Mouse (Mus musculus): ENCODE data around the gene Hist1h2bc. TPM values are rescaled to one million over a fixed set of nuclear protein-coding genes. Genes with fewer than 3 reads are reported as not detected.
"Not testable (repeated sequence)": the region's sequence is repeated elsewhere in the genome, so short reads cannot be mapped to it uniquely, and the experiment has no call there.

The Hist1h2bc gene
- 21.0 and 26.1 TPM in 2 replicates for polyA plus RNA-seq (2014; fragmentation: Nextera tagmentation; extraction: Ambion mirVana)

- no peaks in the 10 kb centered on the region for H3K36me3 ChIP-seq (ENCODE audit: control insufficient read depth, insufficient read depth, low read length)
- DNase-seq (ENCODE audit: low spot score) (peak; percentile 89), ATAC-seq (ENCODE audit: low FRiP score) (peak; percentile 99)
- WGBS, result 0% methylated on average over 29 of the region's 32 CpGs
- peak within 1 kb of the TSS; percentile 95 for H3K27ac ChIP-seq (ENCODE audit: low read depth, low read length)
- H3K4me2 ChIP-seq (replicated peaks; ENCODE audit: low read depth, low read length), result peak within 1 kb of the TSS; percentile 76
- peaks cover 2% of the 10 kb centered on the region; the same call in 1 of the 2 replicates for H3K4me1 ChIP-seq (replicated peaks; ENCODE audit: control insufficient read depth, insufficient read depth, low read length)
- peak within 1 kb of the TSS; percentile 43 for H3K4me3 ChIP-seq (ENCODE audit: low read depth, low read length)
- no peaks in the 10 kb centered on the region for H3K27me3 ChIP-seq (ENCODE audit: control insufficient read depth, insufficient read depth, low read length)
- peak within 1 kb of the TSS; percentile 66 for H3K9ac ChIP-seq (ENCODE audit: low read depth, low read length)
- H3K9me3 ChIP-seq (ENCODE audit: control insufficient read depth, low read length), result no peaks in the 10 kb centered on the region
Observed at GRCm38 (mm10) chr13:23683755-23684281, at the start of gene Hist1h2bc, which contains the start of gene Hist1h2ac. TSS of gene Hist1h2bc (plus strand) at chr13:23684199. TSS of gene Hist1h2ac (minus strand) at chr13:23683948.

- ATAC-seq (ENCODE audit: low FRiP score) (no peak), DNase-seq (ENCODE audit: low spot score) (no peak)
- Histone ChIP-seq H3K4me1 (replicated peaks; ENCODE audit: control insufficient read depth, insufficient read depth, low read length) (no peaks in the 10 kb centered on the region), H3K4me3 (ENCODE audit: low read depth, low read length) (no peak overlapping the region), H3K9me3 (ENCODE audit: control insufficient read depth, low read length) (no peaks in the 10 kb centered on the region), H3K27me3 (ENCODE audit: control insufficient read depth, insufficient read depth, low read length) (no peaks in the 10 kb centered on the region), H3K36me3 (ENCODE audit: control insufficient read depth, insufficient read depth, low read length) (no peaks in the 10 kb centered on the region), H3K4me2 (replicated peaks; ENCODE audit: low read depth, low read length) (no peak overlapping the region), H3K9ac (ENCODE audit: low read depth, low read length) (no peak overlapping the region), H3K27ac (ENCODE audit: low read depth, low read length) (no peak overlapping the region)
- 77% methylated on average over 6 of the region's 6 CpGs for WGBS
Observed at GRCm38 (mm10) chr13:23659636-23660366, 24.2 kb upstream of the Hist1h2bc start.

GRCm38 (mm10) chr13:23662536-23662935 is 21.5 kb upstream of the Hist1h2bc start:
- Histone ChIP-seq H3K9me3 (ENCODE audit: control insufficient read depth, low read length) (no peaks in the 10 kb centered on the region), H3K4me1 (replicated peaks; ENCODE audit: control insufficient read depth, insufficient read depth, low read length) (no peaks in the 10 kb centered on the region), H3K27me3 (ENCODE audit: control insufficient read depth, insufficient read depth, low read length) (no peaks in the 10 kb centered on the region), H3K4me3 (ENCODE audit: low read depth, low read length) (no peak overlapping the region), H3K9ac (ENCODE audit: low read depth, low read length) (no peak overlapping the region), H3K4me2 (replicated peaks; ENCODE audit: low read depth, low read length) (no peak overlapping the region), H3K36me3 (ENCODE audit: control insufficient read depth, insufficient read depth, low read length) (no peaks in the 10 kb centered on the region), H3K27ac (ENCODE audit: low read depth, low read length) (no peak overlapping the region)
- no peak for ATAC-seq (ENCODE audit: low FRiP score)
- DNase-seq (ENCODE audit: low spot score), result no peak
- WGBS, result 84% methylated on average over 3 of the region's 3 CpGs

GRCm38 (mm10) chr13:23681990-23682582 is 1.9 kb upstream of the Hist1h2bc start:
- Histone ChIP-seq H3K4me3 (ENCODE audit: low read depth, low read length) (no peak overlapping the region), H3K27ac (ENCODE audit: low read depth, low read length) (no peak overlapping the region), H3K27me3 (ENCODE audit: control insufficient read depth, insufficient read depth, low read length) (no peaks in the 10 kb centered on the region), H3K36me3 (ENCODE audit: control insufficient read depth, insufficient read depth, low read length) (no peaks in the 10 kb centered on the region), H3K9me3 (ENCODE audit: control insufficient read depth, low read length) (no peaks in the 10 kb centered on the region), H3K9ac (ENCODE audit: low read depth, low read length) (no peak overlapping the region), H3K4me2 (replicated peaks; ENCODE audit: low read depth, low read length) (no peak overlapping the region), H3K4me1 (replicated peaks; ENCODE audit: control insufficient read depth, insufficient read depth, low read length) (peaks cover 2% of the 10 kb centered on the region; the same call in 1 of the 2 replicates)
- DNase-seq (ENCODE audit: low spot score) (no peak), ATAC-seq (ENCODE audit: low FRiP score) (no peak)
- 84% methylated on average over 6 of the region's 6 CpGs for WGBS

GRCm38 (mm10) chr13:23682623-23682946 is 1.4 kb upstream of the Hist1h2bc start:
- peaks cover 2% of the 10 kb centered on the region; the same call in 1 of the 2 replicates for H3K4me1 ChIP-seq (replicated peaks; ENCODE audit: control insufficient read depth, insufficient read depth, low read length)
- H3K27me3 ChIP-seq (ENCODE audit: control insufficient read depth, insufficient read depth, low read length), result no peaks in the 10 kb centered on the region
- ATAC-seq (ENCODE audit: low FRiP score) (no peak), DNase-seq (ENCODE audit: low spot score) (peak; percentile 35)
- no peaks in the 10 kb centered on the region for H3K36me3 ChIP-seq (ENCODE audit: control insufficient read depth, insufficient read depth, low read length)
- H3K27ac ChIP-seq (ENCODE audit: low read depth, low read length), result peak overlapping the region; percentile 95; the same call in 1 of the 2 replicates
- 67% methylated on average over 1 of the region's 1 CpGs for WGBS
- H3K9ac ChIP-seq (ENCODE audit: low read depth, low read length), result peak overlapping the region; percentile 54; the same call in 1 of the 2 replicates
- no peaks in the 10 kb centered on the region for H3K9me3 ChIP-seq (ENCODE audit: control insufficient read depth, low read length)
- H3K4me2 ChIP-seq (replicated peaks; ENCODE audit: low read depth, low read length), result peak overlapping the region; percentile 46
- no peak overlapping the region; the same call in 1 of the 2 replicates for H3K4me3 ChIP-seq (ENCODE audit: low read depth, low read length)

GRCm38 (mm10) chr13:23682947-23683754 is 848 bp upstream of the Hist1h2bc start:
- Histone ChIP-seq H3K4me3 (ENCODE audit: low read depth, low read length) (peak overlapping the region; percentile 34), H3K4me2 (replicated peaks; ENCODE audit: low read depth, low read length) (peak overlapping the region; percentile 46), H3K9ac (ENCODE audit: low read depth, low read length) (peak overlapping the region; percentile 54), H3K27ac (ENCODE audit: low read depth, low read length) (peak overlapping the region; percentile 95)
- H3K36me3 ChIP-seq (ENCODE audit: control insufficient read depth, insufficient read depth, low read length); H3K27me3 ChIP-seq (ENCODE audit: control insufficient read depth, insufficient read depth, low read length); H3K9me3 ChIP-seq (ENCODE audit: control insufficient read depth, low read length); H3K4me1 ChIP-seq (replicated peaks; ENCODE audit: control insufficient read depth, insufficient read depth, low read length): not testable (repeated sequence)
- 15% methylated on average over 13 of the region's 30 CpGs for WGBS
- ATAC-seq (ENCODE audit: low FRiP score) (peak; percentile 56), DNase-seq (ENCODE audit: low spot score) (peak; percentile 43)

GRCm38 (mm10) chr13:23684295-23684945 is 421 bp downstream of the Hist1h2bc start:
- ATAC-seq (ENCODE audit: low FRiP score) (peak; percentile 57), DNase-seq (ENCODE audit: low spot score) (peak; percentile 82)
- H3K36me3 ChIP-seq (ENCODE audit: control insufficient read depth, insufficient read depth, low read length); H3K9me3 ChIP-seq (ENCODE audit: control insufficient read depth, low read length); H3K27me3 ChIP-seq (ENCODE audit: control insufficient read depth, insufficient read depth, low read length); H3K4me1 ChIP-seq (replicated peaks; ENCODE audit: control insufficient read depth, insufficient read depth, low read length): not testable (repeated sequence)
- Histone ChIP-seq H3K4me2 (replicated peaks; ENCODE audit: low read depth, low read length) (peak overlapping the region; percentile 76), H3K4me3 (ENCODE audit: low read depth, low read length) (peak overlapping the region; percentile 43), H3K27ac (ENCODE audit: low read depth, low read length) (peak overlapping the region; percentile 95), H3K9ac (ENCODE audit: low read depth, low read length) (peak overlapping the region; percentile 66)
- under 1% methylated on average over 10 of the region's 37 CpGs for WGBS

Measured in hindbrain, embryonic 11.5 days (tissue).